In the genomic region with DNA sequence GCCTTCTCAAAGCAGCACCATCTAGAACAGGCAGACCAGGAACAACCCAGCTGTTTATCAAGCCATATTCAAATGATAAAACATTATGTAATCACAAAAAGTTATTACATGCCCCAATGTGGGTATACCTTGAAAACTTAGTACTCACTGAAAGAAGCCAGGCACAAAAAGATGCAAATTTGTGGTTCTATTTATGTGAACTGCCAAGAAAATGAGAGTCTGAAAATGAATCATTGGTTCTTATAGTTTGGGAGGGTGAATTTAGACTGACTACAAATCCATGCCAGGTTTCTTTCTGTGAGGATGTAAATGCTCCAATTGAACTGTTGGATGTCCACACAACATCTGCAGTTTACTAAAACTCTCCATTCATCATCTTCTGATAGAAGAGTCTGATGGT, we compare ENCODE assay signal across 29 mouse cellular contexts.
"Had no signal": no experiment of that assay in that cellular context is flagged by ENCODE, and none has a peak within 500 bp of the region (broad histone marks: within the 10 kb centered on the region; RNA-seq: fewer than 3 reads in every experiment).

No protein-coding gene starts in this region.

- H3K9me3 ChIP-seq: embryonic facial prominence, embryonic 10.5 days; embryonic facial prominence, embryonic 12.5 days; embryonic facial prominence, embryonic 13.5 days; embryonic facial prominence, embryonic 15.5 days; forebrain, embryonic 10.5 days; forebrain, embryonic 12.5 days; forebrain, embryonic 13.5 days; forebrain, embryonic 15.5 days; heart, embryonic 10.5 days had no signal

- ATAC-seq: forebrain, embryonic 13.5 days; forebrain, embryonic 14.5 days; forebrain, embryonic 15.5 days; forebrain, embryonic 16.5 days; forebrain, postnatal 0 days had no signal

- DNase-seq: cerebellum, adult 8-10 months; cerebellum, adult 9-10 months; cerebellum, adult 9-11 months; cerebellum, postnatal 10 days; cerebellum, postnatal 14 days; cerebellum, postnatal 25 days; cerebellum, postnatal 36 days; embryo, embryonic 11 days; forebrain, postnatal 0 days; gastrocnemius, adult 2 months; gastrocnemius, postnatal 10 days; gastrocnemius, postnatal 14 days; gastrocnemius, postnatal 25 days; gastrocnemius, postnatal 36 days; heart, adult 11 months; heart, adult 18-20 months; heart, adult 2 months had no signal

- H3K27ac ChIP-seq: embryonic facial prominence, embryonic 10.5 days; embryonic facial prominence, embryonic 12.5 days; embryonic facial prominence, embryonic 13.5 days; embryonic facial prominence, embryonic 15.5 days; forebrain, embryonic 10.5 days; forebrain, embryonic 12.5 days; forebrain, embryonic 13.5 days; forebrain, embryonic 15.5 days; gastrocnemius, adult 2 months; heart, adult 2 months; heart, embryonic 10.5 days had no signal

- H3K4me2 ChIP-seq: embryonic facial prominence, embryonic 12.5 days; embryonic facial prominence, embryonic 13.5 days; embryonic facial prominence, embryonic 15.5 days; forebrain, embryonic 12.5 days; forebrain, embryonic 13.5 days; forebrain, embryonic 15.5 days had no signal

- H3K4me3 ChIP-seq: embryonic facial prominence, embryonic 10.5 days; embryonic facial prominence, embryonic 12.5 days; embryonic facial prominence, embryonic 13.5 days; embryonic facial prominence, embryonic 15.5 days; erythroblast, embryonic 14.5 days; forebrain, embryonic 10.5 days; forebrain, embryonic 12.5 days; forebrain, embryonic 13.5 days; forebrain, embryonic 15.5 days; gastrocnemius, adult 2 months; heart, adult 2 months; heart, embryonic 10.5 days had no signal

- H3K9ac ChIP-seq: embryonic facial prominence, embryonic 12.5 days; embryonic facial prominence, embryonic 13.5 days; embryonic facial prominence, embryonic 15.5 days; forebrain, embryonic 12.5 days; forebrain, embryonic 13.5 days; forebrain, embryonic 15.5 days; forebrain, postnatal 0 days had no signal

- H3K27me3 ChIP-seq: embryonic facial prominence, embryonic 12.5 days; embryonic facial prominence, embryonic 13.5 days; embryonic facial prominence, embryonic 15.5 days; forebrain, embryonic 12.5 days; forebrain, embryonic 13.5 days; forebrain, embryonic 15.5 days had no signal

- H3K36me3 ChIP-seq: embryonic facial prominence, embryonic 10.5 days; embryonic facial prominence, embryonic 12.5 days; embryonic facial prominence, embryonic 13.5 days; embryonic facial prominence, embryonic 15.5 days; forebrain, embryonic 10.5 days; forebrain, embryonic 12.5 days; forebrain, embryonic 15.5 days; heart, embryonic 10.5 days had no signal

- H3K4me1 ChIP-seq: embryonic facial prominence, embryonic 10.5 days; embryonic facial prominence, embryonic 12.5 days; embryonic facial prominence, embryonic 13.5 days; embryonic facial prominence, embryonic 15.5 days; forebrain, embryonic 10.5 days; forebrain, embryonic 12.5 days; forebrain, embryonic 15.5 days; heart, embryonic 10.5 days had no signal
